Mouse (Mus musculus): ENCODE data around the gene Naa10. TPM values are rescaled to one million over a fixed set of nuclear protein-coding genes. Genes with fewer than 3 reads are reported as not detected.

The Naa10 gene
- polyA plus RNA-seq, 1 experiment = 92.3 TPM

- WGBS = 63% methylated on average over 1 of the region's 1 CpGs
- no peak overlapping the region for H3K27ac ChIP-seq (ENCODE audit: insufficient read depth, low read length)
- TF ChIP-seq CTCF (IDR thresholded peaks at IDR 0.05; ENCODE audit: borderline replicate concordance, insufficient read depth, low read depth, low read length) (no peak), POLR2A (IDR thresholded peaks at IDR 0.05; ENCODE audit: borderline replicate concordance, insufficient read depth, low read length) (no peak)
Measured at GRCm38 (mm10) chrX:73867852-73868251, 53.9 kb downstream of the Naa10 start.

GRCm38 (mm10) chrX:73867256-73867655 is 54.5 kb downstream of the Naa10 start:
- peaks cover 6% of the 10 kb centered on the region; the same call in 1 of the 2 replicates for H3K4me1 ChIP-seq (ENCODE audit: control insufficient read depth, insufficient read depth, low read length)
- H3K27me3 ChIP-seq (ENCODE audit: control insufficient read depth, insufficient read depth, low read length) = no peaks in the 10 kb centered on the region
- 32% methylated on average over 3 of the region's 3 CpGs for WGBS
- no peak overlapping the region for H3K4me3 ChIP-seq (replicated peaks; ENCODE audit: insufficient read depth, low read depth, low read length)
- no peak overlapping the region for H3K27ac ChIP-seq (ENCODE audit: insufficient read depth, low read length)
- no peak for DNase-seq
- no peak for TF ChIP-seq POLR2A (IDR thresholded peaks at IDR 0.05; ENCODE audit: borderline replicate concordance, insufficient read depth, low read length)
- TF ChIP-seq CTCF (IDR thresholded peaks at IDR 0.05; ENCODE audit: borderline replicate concordance, insufficient read depth, low read depth, low read length) = no peak

More at GRCm38 (mm10) chrX:73867852-73868251, 53.9 kb downstream of the Naa10 start:
- DNase-seq = peak in 1 of 2 experiments; percentile 17
- no peaks in the 10 kb centered on the region for H3K27me3 ChIP-seq (ENCODE audit: control insufficient read depth, insufficient read depth, low read length)
- peaks cover 12% of the 10 kb centered on the region; the same call in 1 of the 2 replicates for H3K4me1 ChIP-seq (ENCODE audit: control insufficient read depth, insufficient read depth, low read length)
- no peak overlapping the region for H3K4me3 ChIP-seq (replicated peaks; ENCODE audit: insufficient read depth, low read depth, low read length)

Other genes starting within 250 kb of the Naa10 start
- 165 and 166 TPM in 2 replicates for gene Slc6a8, start 248.8 kb downstream of the Naa10 start, polyA plus RNA-seq (2012; rRNA removed)
- gene Bcap31, start 205.8 kb downstream of the Naa10 start, polyA plus RNA-seq (2012; rRNA removed) = 115 and 127 TPM in 2 replicates
- 14.7 and 15.1 TPM in 2 replicates for gene Abcd1, start 205.3 kb downstream of the Naa10 start, polyA plus RNA-seq (2012; rRNA removed)
- 27.7 and 32.5 TPM in 2 replicates for gene Plxnb3, start 164.9 kb downstream of the Naa10 start, polyA plus RNA-seq (2012; rRNA removed)
- 14.2 and 17.3 TPM in 2 replicates for gene Srpk3, start 147.5 kb downstream of the Naa10 start, polyA plus RNA-seq (2012; rRNA removed)
- 811 and 886 TPM in 2 replicates for gene Idh3g, start 135.0 kb downstream of the Naa10 start, polyA plus RNA-seq (2012; rRNA removed)
- gene Ssr4, start 134.9 kb downstream of the Naa10 start, polyA plus RNA-seq (2012; rRNA removed) = 161 and 176 TPM in 2 replicates
- 54.6 and 56.6 TPM in 2 replicates for gene Pdzd4, start 97.0 kb downstream of the Naa10 start, polyA plus RNA-seq (2012; rRNA removed)
- gene Avpr2, start 29.8 kb downstream of the Naa10 start, polyA plus RNA-seq (2012; rRNA removed) = 0.16 and 0.41 TPM in 2 replicates
- gene L1cam, start 25.8 kb downstream of the Naa10 start, polyA plus RNA-seq (2012; rRNA removed) = 97.0 and 98.1 TPM in 2 replicates
- gene Arhgap4, start 74 bp downstream of the Naa10 start, polyA plus RNA-seq (2012; rRNA removed) = 5.4 and 5.9 TPM in 2 replicates
- 9.7 and 11.0 TPM in 2 replicates for gene Renbp, start 8.9 kb upstream of the Naa10 start, polyA plus RNA-seq (2012; rRNA removed)
- 43.0 and 43.1 TPM in 2 replicates for gene Hcfc1, start 44.4 kb upstream of the Naa10 start, polyA plus RNA-seq (2012; rRNA removed)
- 100 and 109 TPM in 2 replicates for gene Irak1, start 102.0 kb upstream of the Naa10 start, polyA plus RNA-seq (2012; rRNA removed)
- 0.57 TPM in 1 of 2 replicates, not detected in the other for gene Opn1mw, start 205.5 kb upstream of the Naa10 start, polyA plus RNA-seq (2012; rRNA removed)
- gene Mecp2, start 213.4 kb upstream of the Naa10 start, polyA plus RNA-seq (2012; rRNA removed) = 30.7 and 34.0 TPM in 2 replicates
- not detected in 2 replicates for gene Tex28, start 245.9 kb upstream of the Naa10 start, polyA plus RNA-seq (2012; rRNA removed)

All from cerebellum, adult 2 months (tissue).